Comparison of ENCODE assay signal across 8 mouse cellular contexts in the genomic region with DNA sequence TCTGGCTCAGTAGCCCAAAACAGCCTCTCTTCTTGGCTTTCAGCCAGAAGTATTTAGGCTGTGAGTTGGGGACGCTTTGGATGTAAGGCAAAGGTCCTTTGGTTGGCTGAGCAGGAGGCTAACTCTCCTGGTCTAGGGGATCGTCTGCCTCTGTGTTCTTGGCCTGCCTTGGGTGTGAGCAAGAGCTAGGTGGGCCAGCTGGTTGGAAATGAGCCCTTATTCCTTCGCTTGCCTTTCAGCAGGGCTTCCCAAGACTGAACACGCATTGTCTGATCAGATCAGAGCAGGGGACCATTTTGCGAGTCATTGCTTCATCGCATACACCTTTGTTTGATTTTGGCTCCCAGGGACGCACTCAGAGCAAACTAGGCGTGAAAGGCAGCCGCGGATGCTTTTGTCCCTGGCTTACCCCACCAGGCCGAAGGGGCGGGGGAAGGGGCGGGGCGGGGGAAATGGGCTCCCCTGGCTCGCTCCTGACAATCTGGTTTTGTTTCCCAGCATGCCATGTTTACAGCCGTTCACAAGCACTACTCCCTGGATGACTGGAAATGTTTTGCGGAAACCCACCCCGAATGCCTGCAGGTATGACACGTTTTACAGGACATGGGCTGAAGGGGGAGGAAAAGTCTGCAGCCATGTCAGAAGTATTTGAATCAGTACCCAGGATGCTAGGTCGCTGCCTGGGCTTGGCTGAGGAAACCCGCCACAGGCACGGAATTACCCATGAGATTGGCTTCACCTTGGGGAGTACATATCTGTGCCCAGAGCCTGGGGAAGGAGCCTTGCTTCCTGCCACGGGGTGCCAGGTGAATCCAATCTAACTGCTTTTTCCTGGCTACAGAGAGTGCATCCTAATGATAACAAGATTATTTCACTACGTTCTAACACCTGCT. TPM values are rescaled to one million over a fixed set of nuclear protein-coding genes. Genes with fewer than 3 reads are reported as not detected.
DNase-seq lines count a peak whose midpoint lies in the region; ATAC-seq and TF ChIP-seq lines count a peak whose summit lies in the region.

No protein-coding gene starts in this region.

- H3K36me3 ChIP-seq in hindbrain, embryonic 11.5 days (ENCODE audit: control insufficient read depth, insufficient read depth, low read length): no peaks in the 10 kb centered on the region
- H3K36me3 ChIP-seq in limb, embryonic 14.5 days (ENCODE audit: control insufficient read depth, insufficient read depth, low read length): no peaks in the 10 kb centered on the region
- no peaks in the 10 kb centered on the region for H3K36me3 ChIP-seq in neural tube, embryonic 12.5 days

- DNase-seq in gastrocnemius, adult 2 months: peak; percentile 42
- DNase-seq in gastrocnemius, postnatal 14 days: no peak
- DNase-seq in embryo, embryonic 9.5 days (ENCODE audit: extremely low spot score): peak; percentile 83
- peak; percentile 78 for DNase-seq in hindbrain, embryonic 11.5 days (ENCODE audit: low spot score)
- DNase-seq in limb, embryonic 14.5 days (ENCODE audit: low spot score): peak; percentile 59
- DNase-seq in gastrocnemius, postnatal 36 days: no peak
- no peak for DNase-seq in left cerebral cortex, postnatal 36 days (ENCODE audit: low spot score in 2 of 2)

- no peak for TF ChIP-seq POLR2A in limb, embryonic 14.5 days (IDR thresholded peaks at IDR 0.05; ENCODE audit: borderline replicate concordance, extremely low read depth, insufficient read depth, insufficient read length)

- H3K9ac ChIP-seq in hindbrain, embryonic 11.5 days (ENCODE audit: low read depth, low read length): peak overlapping the region; percentile 42
- H3K9ac ChIP-seq in limb, embryonic 14.5 days (ENCODE audit: low read depth, low read length, severe bottlenecking): 0 out of 2 replicates have a peak overlapping the region, but pooled peaks have one; percentile 25
- H3K9ac ChIP-seq in neural tube, embryonic 12.5 days: peak overlapping the region; percentile 29

- peak; percentile 85 for ATAC-seq in hindbrain, embryonic 11.5 days (ENCODE audit: low FRiP score)
- ATAC-seq in limb, embryonic 14.5 days (ENCODE audit: low FRiP score, low read depth): peak; percentile 80
- ATAC-seq in neural tube, embryonic 12.5 days (ENCODE audit: low FRiP score, low read depth): peak; percentile 83

- H3K4me2 ChIP-seq in hindbrain, embryonic 11.5 days (replicated peaks; ENCODE audit: low read depth, low read length): peak overlapping the region; percentile 48
- peak overlapping the region; percentile 45 for H3K4me2 ChIP-seq in limb, embryonic 14.5 days (replicated peaks; ENCODE audit: low read depth, low read length, severe bottlenecking)
- peak overlapping the region; percentile 60 for H3K4me2 ChIP-seq in neural tube, embryonic 12.5 days (replicated peaks)

- H3K4me3 ChIP-seq in gastrocnemius, adult 2 months: peak overlapping the region; percentile 56
- peak overlapping the region; percentile 9 for H3K4me3 ChIP-seq in hindbrain, embryonic 11.5 days (ENCODE audit: low read depth, low read length)
- H3K4me3 ChIP-seq in limb, embryonic 14.5 days (replicated peaks; ENCODE audit: low read length): peak overlapping the region; percentile 16
- H3K4me3 ChIP-seq in neural tube, embryonic 12.5 days: peak overlapping the region; percentile 15; the same call in 1 of the 2 replicates

- WGBS in hindbrain, embryonic 11.5 days: 4% methylated on average over 24 of the region's 24 CpGs
- WGBS in limb, embryonic 14.5 days: 5% methylated on average over 24 of the region's 24 CpGs
- 3% methylated on average over 24 of the region's 24 CpGs for whole genome bisulfite sequencing in neural tube, embryonic 12.5 days

- H3K27me3 ChIP-seq in hindbrain, embryonic 11.5 days (ENCODE audit: control insufficient read depth, insufficient read depth, low read length): no peaks in the 10 kb centered on the region
- no peaks in the 10 kb centered on the region for H3K27me3 ChIP-seq in limb, embryonic 14.5 days (ENCODE audit: control insufficient read depth, insufficient read depth, low read length)
- no peaks in the 10 kb centered on the region for H3K27me3 ChIP-seq in neural tube, embryonic 12.5 days (replicated peaks)

- intact Hi-C loops in gastrocnemius, adult 2 months (cut with DNase I): no loop called here
- intact Hi-C loops in gastrocnemius, postnatal 14 days (cut with DNase I; ENCODE audit: low total_unique reads): no loop called here
- intact Hi-C loops in gastrocnemius, postnatal 36 days (cut with DNase I): no loop called here
- intact Hi-C loops in left cerebral cortex, postnatal 36 days (cut with DNase I): no loop called here

- H3K27ac ChIP-seq in gastrocnemius, adult 2 months: peak overlapping the region; percentile 69
- peak overlapping the region; percentile 52 for H3K27ac ChIP-seq in hindbrain, embryonic 11.5 days (ENCODE audit: low read depth, low read length)
- 0 out of 2 replicates have a peak overlapping the region, but pooled peaks have one; percentile 27 for H3K27ac ChIP-seq in limb, embryonic 14.5 days (replicated peaks; ENCODE audit: low read depth, low read length)
- H3K27ac ChIP-seq in neural tube, embryonic 12.5 days: peak overlapping the region; percentile 17; the same call in 1 of the 2 replicates

- no peak for TF ChIP-seq CTCF in gastrocnemius, adult 2 months (IDR thresholded peaks at IDR 0.05)

- peaks cover 7% of the 10 kb centered on the region for H3K4me1 ChIP-seq in hindbrain, embryonic 11.5 days (replicated peaks; ENCODE audit: control insufficient read depth, insufficient read depth, low read length)
- peaks cover 31% of the 10 kb centered on the region for H3K4me1 ChIP-seq in limb, embryonic 14.5 days (ENCODE audit: control insufficient read depth, insufficient read depth, low read length)
- H3K4me1 ChIP-seq in neural tube, embryonic 12.5 days: peaks cover 16% of the 10 kb centered on the region

- H3K9me3 ChIP-seq in hindbrain, embryonic 11.5 days (ENCODE audit: control insufficient read depth, low read length): no peaks in the 10 kb centered on the region
- no peaks in the 10 kb centered on the region for H3K9me3 ChIP-seq in limb, embryonic 14.5 days (ENCODE audit: control insufficient read depth, low read length)
- no peaks in the 10 kb centered on the region for H3K9me3 ChIP-seq in neural tube, embryonic 12.5 days

RNA-seq across cellular contexts. Expression of gene Gmpr, which starts 9.5 kb away (rescaled TPM):
- 100 to 1,000 TPM; 152 to 185 TPM for total RNA-seq in gastrocnemius, adult 2 months (2021)
- total RNA-seq in gastrocnemius, postnatal 14 days (2021): 100 to 1,000 TPM; 135 to 147 TPM
- 26.8 and 28.8 TPM in 2 replicates for polyA plus RNA-seq in hindbrain, embryonic 11.5 days (2014; fragmentation: Nextera tagmentation; extraction: Ambion mirVana)
- polyA plus RNA-seq in limb, embryonic 14.5 days (2012; rRNA removed): 21.3 and 22.1 TPM in 2 replicates
- 27.7 and 36.8 TPM in 2 replicates for polyA plus RNA-seq in limb, embryonic 14.5 days (2014; fragmentation: Nextera tagmentation; extraction: Ambion mirVana)
- 22.0 and 24.9 TPM in 2 replicates for polyA plus RNA-seq in neural tube, embryonic 12.5 days (2016; fragmentation: Nextera tagmentation; extraction: Ambion mirVana)
- 100 to 1,000 TPM; 157 to 197 TPM for total RNA-seq in gastrocnemius, postnatal 36 days (2021)
- 10 to 100 TPM; 46.6 to 55.4 TPM for total RNA-seq in left cerebral cortex, postnatal 36 days (2021)

Comparison
In these comparisons a context has a peak if more than half of its experiments do, and no peak if none do; other contexts are left out.
1. DNase-seq: peak in gastrocnemius, adult 2 months (single experiment), embryo, embryonic 9.5 days (single experiment), hindbrain, embryonic 11.5 days (single experiment) and limb, embryonic 14.5 days (single experiment); none in gastrocnemius, postnatal 14 days (single experiment), gastrocnemius, postnatal 36 days (0 of 2) and left cerebral cortex, postnatal 36 days (0 of 2).
2. H3K27ac ChIP-seq: peak in every context shown above with its lines; median percentile 69 in gastrocnemius, adult 2 months; 52 in hindbrain, embryonic 11.5 days; 27 in limb, embryonic 14.5 days; 17 in neural tube, embryonic 12.5 days.
3. Peak in every context shown above with its lines, with median percentiles within 50 percentile points of each other: H3K4me3 ChIP-seq, ATAC-seq, H3K4me2 ChIP-seq and H3K9ac ChIP-seq.